Mouse (Mus musculus): ENCODE measurements around the gene Nelfb.

Gene Nelfb

GRCm38 (mm10) chr2:25176573-25176972 lies 34.7 kb downstream of the Nelfb start:
- no peak for DNase-seq (ENCODE audit: low spot score in 2 of 2)

DNA sequence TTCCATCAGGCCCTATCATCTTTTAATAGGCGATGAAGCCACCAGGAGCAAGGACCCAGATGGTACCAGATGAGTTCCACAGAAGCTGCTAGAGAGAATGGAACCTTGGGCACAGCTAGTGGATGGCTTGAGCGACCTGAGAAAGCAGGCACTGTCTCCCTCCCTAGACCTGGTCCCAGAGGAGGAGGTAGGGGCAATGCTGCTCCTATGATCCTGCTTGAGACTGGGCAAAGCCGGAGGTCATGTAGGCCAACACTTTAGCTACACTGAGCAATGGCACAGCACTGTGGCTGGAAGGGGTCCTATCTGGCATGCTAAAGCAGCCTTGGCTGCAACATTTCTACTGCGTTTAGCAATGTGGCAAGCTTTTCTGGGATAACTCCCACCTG lies 35.6 kb downstream of the Nelfb start:
- DNase-seq (ENCODE audit: low spot score in 2 of 2), result no peak

GRCm38 (mm10) chr2:25174866-25175689 lies 36.2 kb downstream of the Nelfb start:
- DNase-seq (ENCODE audit: low spot score in 2 of 2), result no peak

GRCm38 (mm10) chr2:25173821-25174220 lies 37.5 kb downstream of the Nelfb start:
- no peak for DNase-seq (ENCODE audit: low spot score in 2 of 2)

DNA sequence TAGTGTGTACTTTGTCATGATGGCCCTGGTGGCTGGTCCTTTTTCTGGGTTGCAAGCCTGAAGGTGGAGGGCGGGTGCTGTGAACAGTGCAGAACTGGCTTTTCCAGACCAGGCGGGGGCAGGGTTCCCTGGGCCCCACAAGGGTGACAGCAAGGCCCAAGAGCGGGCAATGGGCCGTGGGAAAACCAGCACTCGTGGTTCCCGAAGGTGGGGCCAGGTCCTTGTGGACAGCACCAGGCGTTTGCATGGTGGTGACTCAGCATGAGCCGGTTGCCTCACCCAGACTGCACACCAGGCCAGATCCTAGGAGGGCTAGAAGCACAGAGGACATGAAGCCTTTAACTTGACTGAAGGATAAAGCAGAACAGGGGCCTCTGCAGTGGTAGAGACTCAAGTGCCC lies 38.7 kb downstream of the Nelfb start:
- no peak for DNase-seq (ENCODE audit: low spot score in 2 of 2)

GRCm38 (mm10) chr2:25171769-25172153 lies 39.5 kb downstream of the Nelfb start:
- DNase-seq (ENCODE audit: low spot score in 2 of 2), result no peak

DNA sequence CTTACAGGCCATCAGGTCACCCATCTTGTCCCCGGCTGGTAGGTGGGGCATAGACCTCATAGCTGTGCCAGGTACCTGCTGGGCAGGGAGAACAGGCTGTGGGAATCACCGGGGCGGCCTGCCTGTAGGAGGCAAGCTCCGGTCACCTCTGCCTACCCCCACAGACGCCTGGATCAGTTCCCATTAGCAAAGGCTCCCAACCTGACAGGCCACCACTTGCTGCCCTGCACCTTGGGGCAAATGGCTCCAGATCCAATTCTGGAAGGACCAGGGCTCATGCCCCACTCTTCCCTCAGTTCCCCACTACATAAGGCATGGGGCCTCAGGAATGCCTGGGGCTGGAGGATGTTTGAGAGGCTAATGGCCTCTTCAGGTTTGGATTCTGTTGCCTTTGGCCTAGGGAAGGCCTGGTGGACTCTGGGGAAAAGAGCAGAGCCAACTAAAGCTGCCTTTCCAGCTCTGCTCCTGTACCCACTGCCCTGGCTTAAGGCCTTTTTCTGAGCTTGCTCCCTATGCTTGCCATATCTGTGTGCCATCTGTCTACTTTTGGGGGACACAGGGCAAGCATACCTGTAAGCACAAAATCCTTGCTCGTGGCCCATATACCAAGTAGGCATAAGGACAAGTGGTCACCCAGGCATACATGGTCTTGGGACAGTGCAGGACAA lies 40.1 kb downstream of the Nelfb start:
- DNase-seq (ENCODE audit: low spot score in 2 of 2), result no peak

DNA sequence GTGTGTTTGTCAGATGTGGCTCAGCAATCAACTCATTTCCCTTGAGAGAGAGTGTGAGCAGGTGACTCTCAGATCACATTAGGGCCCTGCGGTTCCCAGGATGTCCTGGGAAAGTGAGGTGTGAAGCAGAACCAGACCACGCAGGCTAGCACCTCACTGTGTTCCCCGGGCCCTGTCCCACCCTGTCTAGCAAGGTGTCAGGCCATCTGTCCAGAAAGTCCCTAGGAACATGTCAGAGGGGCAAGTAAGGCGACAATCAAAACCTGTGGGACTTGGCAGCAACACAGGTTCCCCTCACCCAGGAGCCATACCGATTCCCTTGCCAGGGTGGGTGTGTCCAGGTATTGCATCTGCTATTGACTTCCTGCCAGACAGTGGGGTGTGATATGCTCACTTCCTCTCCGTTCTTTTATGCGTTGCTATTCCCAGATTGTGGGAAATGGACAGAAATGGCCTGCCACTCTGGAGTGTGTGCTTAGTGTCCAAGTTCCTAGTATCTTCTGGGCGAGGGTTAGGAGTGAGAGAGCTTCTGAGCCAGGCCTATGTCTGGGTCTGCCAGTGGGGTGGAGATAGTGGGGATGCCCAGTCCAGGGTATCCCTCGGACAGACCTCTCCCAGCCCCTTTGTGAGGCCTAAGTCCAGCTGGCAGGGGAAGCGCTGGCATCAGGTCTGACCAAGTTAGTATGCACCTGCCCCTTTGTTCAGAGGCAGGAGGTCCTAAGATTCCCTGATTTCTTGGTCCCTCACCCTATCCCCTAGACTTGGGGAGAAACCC lies 40.8 kb downstream of the Nelfb start:
- DNase-seq (ENCODE audit: low spot score in 2 of 2), result no peak

GRCm38 (mm10) chr2:25169778-25170177 lies 41.5 kb downstream of the Nelfb start:
- DNase-seq (ENCODE audit: low spot score in 2 of 2), result no peak

DNA sequence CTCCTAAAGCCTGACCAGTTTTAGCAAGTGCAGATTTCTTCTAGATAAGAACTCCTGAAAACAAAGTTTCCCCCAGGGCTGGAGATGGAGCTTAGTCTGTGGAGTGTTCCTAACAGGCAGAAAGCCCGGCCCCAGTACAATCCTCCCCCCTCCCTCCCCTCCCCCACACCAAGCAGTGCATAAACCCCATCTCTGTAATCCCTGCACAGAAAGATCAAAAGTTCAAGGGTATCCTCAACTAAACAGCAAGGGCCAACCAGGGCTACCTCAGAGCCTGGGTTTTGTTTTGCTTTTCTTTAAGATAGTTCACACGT lies 42.7 kb downstream of the Nelfb start:
- no peak for DNase-seq (ENCODE audit: low spot score in 2 of 2)

DNA sequence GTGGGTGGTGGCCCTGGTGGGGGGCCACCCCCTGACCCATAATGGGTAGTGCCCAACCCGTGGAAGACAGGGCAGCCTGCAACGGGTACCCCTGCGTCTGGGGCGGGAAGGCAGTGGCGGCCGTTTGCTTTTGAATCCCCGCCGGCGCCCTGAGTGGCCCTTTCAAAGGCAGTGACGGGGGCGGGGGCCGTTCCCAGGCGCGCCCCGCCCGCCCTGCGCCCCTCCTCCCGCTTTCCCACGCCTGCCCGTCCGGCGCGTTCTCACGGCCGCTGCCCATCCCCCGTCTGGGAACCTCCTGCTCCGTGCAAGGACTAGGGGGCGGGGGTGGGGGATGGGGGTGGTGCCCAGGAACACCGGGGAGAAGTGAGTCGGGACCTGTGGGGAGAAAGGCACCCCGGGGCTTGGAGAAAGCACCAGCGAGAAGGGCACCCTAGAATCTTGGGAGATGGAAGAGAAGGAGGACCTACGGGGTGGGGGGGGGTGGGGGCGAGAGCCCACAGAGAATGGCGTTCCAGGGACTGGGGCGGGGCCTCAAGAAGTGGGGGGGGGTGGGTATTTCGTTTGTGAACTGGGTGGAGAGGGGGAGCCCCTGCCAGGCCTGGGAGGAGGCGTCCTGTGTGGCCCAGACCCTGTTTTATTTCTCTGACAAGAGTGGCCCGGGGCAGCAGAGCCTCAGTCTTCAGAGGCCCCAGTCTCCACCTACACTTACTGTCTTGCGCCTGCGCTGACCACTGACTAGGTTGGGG lies 43.2 kb downstream of the Nelfb start:
- DNase-seq (ENCODE audit: low spot score in 2 of 2), result no peak

- DNase-seq (ENCODE audit: low spot score in 2 of 2), result no peak
These were observed 43.8 kb downstream of the Nelfb start for GRCm38 (mm10) chr2:25167481-25167880.

DNA sequence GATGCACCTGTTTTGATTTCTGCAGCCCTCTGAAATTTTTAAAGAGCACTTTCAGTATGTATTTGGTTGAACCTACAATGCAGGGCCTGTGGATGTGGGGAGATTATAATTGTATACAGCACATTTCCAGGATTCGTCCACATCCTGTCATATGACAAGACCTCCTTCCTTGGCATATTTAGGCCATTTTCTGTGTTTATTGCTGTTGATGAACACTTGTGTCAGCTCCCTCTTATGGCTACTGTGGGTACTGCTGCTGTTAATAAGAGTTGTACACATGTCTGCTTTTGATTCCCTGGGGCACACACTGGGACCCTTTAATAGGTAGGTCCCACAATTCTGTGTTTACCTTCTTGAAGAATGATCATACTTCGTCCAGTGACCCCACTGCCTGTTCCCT lies 53.6 kb downstream of the Nelfb start:
- peak in 1 of 2 experiments; percentile 58 for DNase-seq (ENCODE audit: low spot score in 2 of 2)

DNA sequence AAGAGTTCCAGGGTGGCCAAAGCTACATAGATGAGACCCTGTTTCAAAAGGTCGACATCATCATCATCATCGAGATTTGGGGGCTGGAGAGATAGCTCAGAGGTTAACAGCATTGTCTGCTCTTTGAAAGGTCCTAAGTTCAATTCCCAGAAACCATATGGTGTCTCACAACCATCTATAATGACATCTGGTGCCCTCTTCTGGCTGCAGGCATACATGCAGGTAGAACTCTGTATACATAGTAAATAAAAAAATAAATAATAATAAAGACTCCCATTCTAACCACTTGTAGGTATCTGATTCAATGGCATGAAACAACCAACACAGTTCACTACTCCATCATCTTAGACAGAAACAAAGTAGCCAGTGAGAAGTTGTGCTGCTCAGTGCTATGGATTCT lies 54.3 kb downstream of the Nelfb start:
- DNase-seq (ENCODE audit: low spot score in 2 of 2), result no peak

- no peak for DNase-seq (ENCODE audit: low spot score in 2 of 2)
These were observed 55.1 kb downstream of the Nelfb start for GRCm38 (mm10) chr2:25156177-25156576.

GRCm38 (mm10) chr2:25151280-25151956 lies 59.9 kb downstream of the Nelfb start:
- DNase-seq (ENCODE audit: low spot score in 2 of 2), result no peak
